Mouse (Mus musculus) lung, embryonic 15.5 days (tissue): Measurements from ENCODE around the gene Olfr978. TPM values are rescaled to one million over a fixed set of nuclear protein-coding genes. Genes with fewer than 3 reads are reported as not detected.
"Not testable (repeated sequence)": the region's sequence is repeated elsewhere in the genome, so short reads cannot be mapped to it uniquely, and the experiment has no call there.

Experiments
- ATAC-seq: fragments of 200-750 bp; cut with Nextera tagmentation; 2 replicates; pipeline ENCODE4 v1.8.0; 2017; ENCODE audit warnings: moderate number of reproducible peaks, borderline replicate concordance; ENCODE audit not compliant: low FRiP score, low TSS enrichment; ENCODE audit errors: extremely low read depth
- H3K27ac ChIP-seq: fragments of 300-500 bp; sonication (generic); 2 replicates; pipeline ENCODE4 v1.5.1; 2015; ENCODE audit warnings: moderate library complexity, mild to moderate bottlenecking, inconsistent platforms
- H3K27me3 ChIP-seq: fragments of 300-500 bp; sonication (generic); 2 replicates; pipeline ENCODE4 v1.6.1; 2015; ENCODE audit warnings: inconsistent platforms
- H3K36me3 ChIP-seq: fragments of 300-500 bp; sonication (generic); 2 replicates; pipeline ENCODE4 v1.6.1; 2015; ENCODE audit warnings: inconsistent platforms
- H3K4me1 ChIP-seq: fragments of 300-500 bp; sonication (generic); 2 replicates; pipeline ENCODE4 v1.6.1; 2015; ENCODE audit warnings: inconsistent platforms
- H3K4me2 ChIP-seq: fragments of 300-500 bp; sonication (generic); 2 replicates; pipeline ENCODE4 v1.6.1; 2015; ENCODE audit warnings: inconsistent platforms, mild to moderate bottlenecking, moderate library complexity
- H3K4me3 ChIP-seq: fragments of 300-500 bp; sonication (generic); 2 replicates; pipeline ENCODE4 v1.5.1; 2015; ENCODE audit warnings: mild to moderate bottlenecking, inconsistent platforms
- H3K9ac ChIP-seq: fragments of 300-500 bp; sonication (generic); 2 replicates; pipeline ENCODE4 v1.6.1; 2015; ENCODE audit warnings: inconsistent platforms
- H3K9me3 ChIP-seq: fragments of 300-500 bp; sonication (generic); 2 replicates; pipeline ENCODE4 v1.6.1; 2016; ENCODE audit warnings: inconsistent platforms
- WGBS: fragments of 180-500 bp; shearing (Covaris S2); methylation state at CpG from one replicate; pipeline ENCODE4 v1.1.7; 2015; 5-methylcytosine and 5-hydroxymethylcytosine counted together
- polyA plus RNA-seq: library from polyadenylated mRNA; unstranded; fragments of >200 nt; fragmentation: Nextera tagmentation; extraction: Ambion mirVana; gene quantifications from 2 replicates; pipeline ENCODE4 v1.2.1, GENCODE M21; 2015

Olfr978 gene
- not detected in 2 replicates for polyA plus RNA-seq

GRCm38 (mm10) chr9:39991813-39992212 is at the start of gene Olfr978:
Olfr978 (plus strand) TSS chr9:39992113.
- no peaks in the 10 kb centered on the region for H3K36me3 ChIP-seq
- H3K27me3 ChIP-seq, result no peaks in the 10 kb centered on the region
- H3K27ac ChIP-seq, result no peak within 1 kb of the TSS
- H3K9me3 ChIP-seq, result no peaks in the 10 kb centered on the region
- H3K9ac ChIP-seq, result no peak within 1 kb of the TSS
- no peaks in the 10 kb centered on the region for H3K4me1 ChIP-seq
- 84% methylated on average over 2 of the region's 2 CpGs for WGBS
- no peak within 1 kb of the TSS for H3K4me2 ChIP-seq
- no peak for ATAC-seq
- no peak within 1 kb of the TSS for H3K4me3 ChIP-seq

GRCm38 (mm10) chr9:39951946-39952345 is 40.0 kb upstream of the Olfr978 start, which contains the start of gene Olfr975:
Olfr975 (minus strand) TSS chr9:39952046.
- WGBS, result 62% methylated on average over 1 of the region's 1 CpGs
- ATAC-seq, result no peak
- no peaks in the 10 kb centered on the region for H3K4me1 ChIP-seq
- H3K9ac ChIP-seq, result no peak within 1 kb of the TSS
- H3K27me3 ChIP-seq, result no peaks in the 10 kb centered on the region
- H3K27ac ChIP-seq, result no peak within 1 kb of the TSS
- no peak within 1 kb of the TSS for H3K4me2 ChIP-seq
- H3K9me3 ChIP-seq, result no peaks in the 10 kb centered on the region
- no peaks in the 10 kb centered on the region for H3K36me3 ChIP-seq
- no peak within 1 kb of the TSS for H3K4me3 ChIP-seq

- 72% methylated on average over 7 of the region's 9 CpGs for WGBS
- not testable (repeated sequence) for H3K9ac ChIP-seq, H3K4me3 ChIP-seq, H3K4me1 ChIP-seq, H3K27me3 ChIP-seq, H3K36me3 ChIP-seq, H3K9me3 ChIP-seq, H3K4me2 ChIP-seq, H3K27ac ChIP-seq, ATAC-seq
These were observed 30.9 kb upstream of the Olfr978 start, which contains the start of gene Olfr976 for GRCm38 (mm10) chr9:39961033-39961432. Olfr976 (minus strand) TSS chr9:39961133.

GRCm38 (mm10) chr9:39976581-39977145 is 15.2 kb upstream of the Olfr978 start:
- not testable (repeated sequence) for H3K9me3 ChIP-seq, ATAC-seq, H3K4me2 ChIP-seq, H3K9ac ChIP-seq, H3K27me3 ChIP-seq, H3K4me3 ChIP-seq, H3K4me1 ChIP-seq, H3K27ac ChIP-seq, H3K36me3 ChIP-seq
- WGBS, result 67% methylated on average over 1 of the region's 1 CpGs

GRCm38 (mm10) chr9:40003365-40003764 is 11.5 kb downstream of the Olfr978 start, which contains the start of gene Olfr979:
Olfr979 (minus strand) TSS chr9:40003465.
- no peak within 1 kb of the TSS for H3K4me3 ChIP-seq
- WGBS, result 95% methylated on average over 1 of the region's 1 CpGs
- H3K9ac ChIP-seq, result no peak within 1 kb of the TSS

GRCm38 (mm10) chr9:40009482-40009881 is 17.6 kb downstream of the Olfr978 start, which contains the start of gene Olfr980:
Olfr980 (minus strand) TSS chr9:40009582.
- no peak within 1 kb of the TSS for H3K4me2 ChIP-seq
- no peaks in the 10 kb centered on the region for H3K4me1 ChIP-seq
- 63% methylated on average over 1 of the region's 1 CpGs for WGBS
- no peak within 1 kb of the TSS for H3K9ac ChIP-seq
- H3K4me3 ChIP-seq, result no peak within 1 kb of the TSS
- no peak for ATAC-seq
- H3K27me3 ChIP-seq, result no peaks in the 10 kb centered on the region
- H3K27ac ChIP-seq, result no peak within 1 kb of the TSS
- no peaks in the 10 kb centered on the region for H3K9me3 ChIP-seq
- H3K36me3 ChIP-seq, result no peaks in the 10 kb centered on the region

More at GRCm38 (mm10) chr9:40003365-40003764, 11.5 kb downstream of the Olfr978 start, which contains the start of gene Olfr979:
- Histone ChIP-seq H3K4me2 (no peak within 1 kb of the TSS), H3K27ac (no peak within 1 kb of the TSS), H3K4me1 (no peaks in the 10 kb centered on the region), H3K36me3 (no peaks in the 10 kb centered on the region), H3K27me3 (no peaks in the 10 kb centered on the region), H3K9me3 (no peaks in the 10 kb centered on the region)
- no peak for ATAC-seq

GRCm38 (mm10) chr9:40021164-40021563 is 29.3 kb downstream of the Olfr978 start, which contains the start of gene Olfr981:
Olfr981 (plus strand) TSS chr9:40021464.
- Histone ChIP-seq H3K27me3 (no peaks in the 10 kb centered on the region), H3K27ac (no peak within 1 kb of the TSS), H3K4me2 (no peak within 1 kb of the TSS), H3K9me3 (no peaks in the 10 kb centered on the region), H3K9ac (no peak within 1 kb of the TSS), H3K4me3 (no peak within 1 kb of the TSS), H3K36me3 (no peaks in the 10 kb centered on the region), H3K4me1 (no peaks in the 10 kb centered on the region)
- ATAC-seq, result no peak
- WGBS, result 65% methylated on average over 2 of the region's 2 CpGs

Other genes starting within 250 kb of the Olfr978 start
- gene Olfr967, start 245.9 kb upstream of the Olfr978 start, polyA plus RNA-seq, result not detected in 2 replicates
- gene Olfr968, start 208.9 kb upstream of the Olfr978 start, polyA plus RNA-seq, result not detected in 2 replicates
- not detected in 2 replicates for gene Olfr969, start 201.2 kb upstream of the Olfr978 start, polyA plus RNA-seq
- not detected in 2 replicates for gene Olfr970, start 183.3 kb upstream of the Olfr978 start, polyA plus RNA-seq
- not detected in 2 replicates for gene Olfr971, start 155.2 kb upstream of the Olfr978 start, polyA plus RNA-seq
- gene Olfr972, start 125.7 kb upstream of the Olfr978 start, polyA plus RNA-seq, result not detected in 2 replicates
- gene Olfr229, start 84.8 kb upstream of the Olfr978 start, polyA plus RNA-seq, result not detected in 2 replicates
- gene Olfr974, start 54.6 kb upstream of the Olfr978 start, polyA plus RNA-seq, result not detected in 2 replicates
- gene Olfr975, start 40.1 kb upstream of the Olfr978 start, polyA plus RNA-seq, result not detected in 2 replicates
- gene Olfr976, start 31.0 kb upstream of the Olfr978 start, polyA plus RNA-seq, result not detected in 2 replicates
- not detected in 2 replicates for gene Olfr979, start 11.4 kb downstream of the Olfr978 start, polyA plus RNA-seq
- gene Olfr980, start 17.5 kb downstream of the Olfr978 start, polyA plus RNA-seq, result not detected in 2 replicates
- gene Olfr981, start 29.4 kb downstream of the Olfr978 start, polyA plus RNA-seq, result not detected in 2 replicates
- not detected in 2 replicates for gene Olfr982, start 81.7 kb downstream of the Olfr978 start, polyA plus RNA-seq
- not detected in 2 replicates for gene Olfr983, start 101.5 kb downstream of the Olfr978 start, polyA plus RNA-seq
- gene Olfr984, start 122.1 kb downstream of the Olfr978 start, polyA plus RNA-seq, result not detected in 2 replicates
- gene Olfr985, start 138.1 kb downstream of the Olfr978 start, polyA plus RNA-seq, result not detected in 2 replicates
- gene Tmem225, start 156.0 kb downstream of the Olfr978 start, polyA plus RNA-seq, result not detected in 2 replicates
- gene Olfr986, start 188.8 kb downstream of the Olfr978 start, polyA plus RNA-seq, result not detected in 2 replicates
- gene Zfp202, start 200.2 kb downstream of the Olfr978 start, polyA plus RNA-seq, result 4.9 TPM in 2 replicates